Comparison of ENCODE assay signal across 15 mouse cellular contexts in genomic region chr7:113035751-113036150, GRCm38 (mm10).
"Had no signal": no experiment of that assay in that cellular context is flagged by ENCODE, and none has a peak within 500 bp of the region (broad histone marks: within the 10 kb centered on the region; RNA-seq: fewer than 3 reads in every experiment).

No protein-coding gene starts in this region.

- H3K9ac ChIP-seq: neural tube, embryonic 15.5 days; stomach, embryonic 15.5 days had no signal

- H3K4me1 ChIP-seq: neural tube, embryonic 15.5 days; stomach, embryonic 15.5 days had no signal

- H3K9me3 ChIP-seq: neural tube, embryonic 15.5 days; stomach, embryonic 15.5 days had no signal

- DNase-seq: retina, postnatal 1 day; right cerebral cortex, adult 18-20 months; right cerebral cortex, postnatal 14 days; right cerebral cortex, postnatal 25 days; right cerebral cortex, postnatal 4 days; spleen, adult 18-20 months; thymus, adult 18-20 months; thymus, adult 2 months; thymus, postnatal 14 days; thymus, postnatal 25 days; thymus, postnatal 36 days; thymus, postnatal 4 days had no signal

- H3K27me3 ChIP-seq: neural tube, embryonic 15.5 days; stomach, embryonic 15.5 days had no signal

- H3K4me3 ChIP-seq: neural tube, embryonic 15.5 days; stomach, embryonic 15.5 days had no signal

- H3K27ac ChIP-seq: neural tube, embryonic 15.5 days; stomach, embryonic 15.5 days; stomach, postnatal 0 days had no signal

- H3K4me2 ChIP-seq: neural tube, embryonic 15.5 days; stomach, embryonic 15.5 days had no signal

- H3K36me3 ChIP-seq: neural tube, embryonic 15.5 days; stomach, embryonic 15.5 days had no signal
